Mouse (Mus musculus): Measurements from ENCODE around the gene Snx9. TPM values are rescaled to one million over a fixed set of nuclear protein-coding genes. Genes with fewer than 3 reads are reported as not detected.

Gene Snx9
- total RNA-seq, 2 experiments from 2014 or later, result 15.6 to 16.1 TPM

- H3K27ac ChIP-seq, result no peak overlapping the region
- peak; percentile 42 for TF ChIP-seq CTCF (conservative IDR thresholded peaks at IDR 0.05)
- no peak for DNase-seq (ENCODE audit: low spot score in 2 of 2)
- no peak overlapping the region for H3K4me3 ChIP-seq
Observed at GRCm38 (mm10) chr17:5901381-5901780, 60.3 kb downstream of the Snx9 start.

- TF ChIP-seq CTCF (conservative IDR thresholded peaks at IDR 0.05), result no peak
- Histone ChIP-seq H3K4me3 (no peak overlapping the region), H3K27ac (no peak overlapping the region)
- no peak for DNase-seq (ENCODE audit: low spot score in 2 of 2)
Observed at GRCm38 (mm10) chr17:5903630-5904301, 62.6 kb downstream of the Snx9 start.

- Histone ChIP-seq H3K4me3 (no peak overlapping the region), H3K27ac (no peak overlapping the region)
- TF ChIP-seq CTCF (conservative IDR thresholded peaks at IDR 0.05), result no peak
- DNase-seq (ENCODE audit: low spot score in 2 of 2), result no peak
Observed at GRCm38 (mm10) chr17:5909681-5910080, 68.6 kb downstream of the Snx9 start.

- no peak for TF ChIP-seq CTCF (conservative IDR thresholded peaks at IDR 0.05)
- DNase-seq (ENCODE audit: low spot score in 2 of 2), result peak; percentile 44 to 61
- Histone ChIP-seq H3K27ac (peak overlapping the region; percentile 80), H3K4me3 (no peak overlapping the region)
Observed at GRCm38 (mm10) chr17:5911591-5911990, 70.5 kb downstream of the Snx9 start.

- Histone ChIP-seq H3K27ac (no peak overlapping the region; the same call in 1 of the 2 replicates), H3K4me3 (no peak overlapping the region)
- DNase-seq (ENCODE audit: low spot score in 2 of 2), result no peak
- TF ChIP-seq CTCF (conservative IDR thresholded peaks at IDR 0.05), result no peak
Observed at GRCm38 (mm10) chr17:5912797-5913196, 71.7 kb downstream of the Snx9 start.

- Histone ChIP-seq H3K27ac (peak overlapping the region; percentile 33; the same call in 1 of the 2 replicates), H3K4me3 (no peak overlapping the region)
- no peak for DNase-seq (ENCODE audit: low spot score in 2 of 2)
- no peak for TF ChIP-seq CTCF (conservative IDR thresholded peaks at IDR 0.05)
Observed at GRCm38 (mm10) chr17:5914217-5914616, 73.1 kb downstream of the Snx9 start.

GRCm38 (mm10) chr17:5921954-5922353 lies 80.8 kb downstream of the Snx9 start:
- Histone ChIP-seq H3K4me3 (no peak overlapping the region), H3K27ac (no peak overlapping the region)
- TF ChIP-seq CTCF (conservative IDR thresholded peaks at IDR 0.05), result no peak
- DNase-seq (ENCODE audit: low spot score in 2 of 2), result no peak

- TF ChIP-seq CTCF (conservative IDR thresholded peaks at IDR 0.05), result peak; percentile 95
- Histone ChIP-seq H3K27ac (no peak overlapping the region), H3K4me3 (no peak overlapping the region)
- peak; percentile 41 to 59 for DNase-seq (ENCODE audit: low spot score in 2 of 2)
Observed at GRCm38 (mm10) chr17:5923281-5923680, 82.2 kb downstream of the Snx9 start.

GRCm38 (mm10) chr17:5924238-5924637 lies 83.1 kb downstream of the Snx9 start:
- DNase-seq (ENCODE audit: low spot score in 2 of 2), result peak in 1 of 2 experiments; percentile 41
- Histone ChIP-seq H3K27ac (no peak overlapping the region), H3K4me3 (no peak overlapping the region)
- TF ChIP-seq CTCF (conservative IDR thresholded peaks at IDR 0.05), result no peak

- TF ChIP-seq CTCF (conservative IDR thresholded peaks at IDR 0.05), result no peak
- no peak overlapping the region for H3K4me3 ChIP-seq
- DNase-seq (ENCODE audit: low spot score in 2 of 2), result no peak
- H3K27ac ChIP-seq, result peak overlapping the region; percentile 48; the same call in 1 of the 2 replicates
Observed at GRCm38 (mm10) chr17:5926710-5927109, 85.6 kb downstream of the Snx9 start.

- Histone ChIP-seq H3K4me3 (no peak overlapping the region), H3K27ac (no peak overlapping the region)
- TF ChIP-seq CTCF (conservative IDR thresholded peaks at IDR 0.05), result no peak
- DNase-seq (ENCODE audit: low spot score in 2 of 2), result no peak
Observed at GRCm38 (mm10) chr17:5929031-5929430, 87.9 kb downstream of the Snx9 start.

- DNase-seq (ENCODE audit: low spot score in 2 of 2), result no peak
Observed at GRCm38 (mm10) chr17:5932161-5932560, 91.0 kb downstream of the Snx9 start.

GRCm38 (mm10) chr17:5934554-5935324 lies 93.6 kb downstream of the Snx9 start:
- DNase-seq (ENCODE audit: low spot score in 2 of 2), result peak; percentile 41 to 44
- no peak for TF ChIP-seq CTCF (conservative IDR thresholded peaks at IDR 0.05)
- H3K4me3 ChIP-seq, result peak overlapping the region; percentile 42
- H3K27ac ChIP-seq, result no peak overlapping the region

More at GRCm38 (mm10) chr17:5932161-5932560, 91.0 kb downstream of the Snx9 start:
- Histone ChIP-seq H3K4me3 (no peak overlapping the region), H3K27ac (no peak overlapping the region)
- no peak for TF ChIP-seq CTCF (conservative IDR thresholded peaks at IDR 0.05)

All from layer of hippocampus, adult 2 months (tissue).